Mouse (Mus musculus) inflammation-experienced regulatory T-cells, adult 6 months (primary cell): ENCODE results near the gene Ppfia3. TPM values are rescaled to one million over a fixed set of nuclear protein-coding genes. Genes with fewer than 3 reads are reported as not detected.

Experiments used
- ATAC-seq: one replicate; pipeline ENCODE4 v1.8.0; 2017
- polyA plus RNA-seq, 3 experiments: library from polyadenylated mRNA; unstranded; fragments of 100-300 nt; shearing (Covaris generic); gene quantifications; one replicate each; pipeline ENCODE4 v1.2.1; 2017

Ppfia3 gene
- polyA plus RNA-seq, 3 experiments from 2014 or later, result 0.19 to 0.60 TPM; not detected in 1

DNA sequence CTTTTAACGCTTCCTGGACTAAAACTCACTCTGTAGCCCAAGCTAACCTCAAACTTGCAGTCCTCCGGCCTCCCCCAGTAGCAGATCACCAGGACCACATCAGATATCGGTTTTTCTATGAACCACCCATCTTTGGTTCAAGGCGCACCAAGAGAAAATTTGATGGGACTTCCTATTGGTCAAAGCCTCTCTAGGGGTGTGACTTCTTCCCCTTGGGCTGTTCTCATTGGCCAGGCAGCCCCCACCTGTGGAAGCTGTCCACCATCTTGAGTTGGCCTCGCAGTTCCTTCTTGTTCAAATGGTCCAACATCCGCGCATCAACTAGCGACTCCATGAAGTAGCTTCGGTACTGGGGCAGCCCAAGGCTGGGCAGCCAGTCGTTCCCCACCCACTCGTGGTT lies 24.7 kb downstream of the Ppfia3 start:
- no peak for ATAC-seq

DNA sequence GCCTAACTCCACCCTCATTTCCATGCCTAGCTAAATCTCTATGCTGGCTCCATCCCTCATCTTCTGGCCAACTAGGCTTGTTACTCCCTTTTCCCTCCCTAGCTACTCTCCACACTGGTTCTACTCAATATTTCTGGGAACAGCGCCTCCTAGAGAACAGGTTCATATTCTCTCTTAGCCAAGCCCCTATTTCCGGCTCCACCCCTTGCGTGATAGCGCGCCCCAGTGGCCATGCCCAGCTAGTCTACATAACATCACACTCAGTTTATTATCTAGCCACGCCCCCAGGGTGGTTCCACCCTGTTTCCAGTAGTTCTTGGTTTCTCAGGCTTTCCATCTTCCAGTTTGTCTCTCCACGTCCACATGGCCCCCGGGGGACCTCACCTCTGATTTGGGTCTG lies 25.5 kb downstream of the Ppfia3 start:
- peak; percentile 84 for ATAC-seq

DNA sequence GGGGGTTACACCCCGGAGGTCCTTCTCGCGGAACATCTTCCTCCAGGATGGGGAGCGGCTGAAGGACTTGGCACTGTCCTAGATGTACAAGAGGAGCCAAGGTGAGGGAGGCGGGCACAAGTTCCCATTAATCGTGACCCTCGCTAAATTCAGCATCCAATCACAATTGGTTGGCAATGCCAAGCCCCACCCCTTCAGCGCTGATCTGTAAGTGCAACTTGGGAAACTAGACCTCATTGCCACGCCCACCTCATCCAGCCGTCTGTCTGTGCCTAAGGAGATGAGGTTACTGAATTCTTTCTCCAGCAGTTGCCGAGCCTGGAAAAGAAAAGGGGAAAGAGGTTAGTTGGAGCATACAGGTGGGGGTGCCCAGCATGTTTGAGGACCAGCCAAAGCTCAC lies 26.1 kb downstream of the Ppfia3 start:
- ATAC-seq, result no peak

DNA sequence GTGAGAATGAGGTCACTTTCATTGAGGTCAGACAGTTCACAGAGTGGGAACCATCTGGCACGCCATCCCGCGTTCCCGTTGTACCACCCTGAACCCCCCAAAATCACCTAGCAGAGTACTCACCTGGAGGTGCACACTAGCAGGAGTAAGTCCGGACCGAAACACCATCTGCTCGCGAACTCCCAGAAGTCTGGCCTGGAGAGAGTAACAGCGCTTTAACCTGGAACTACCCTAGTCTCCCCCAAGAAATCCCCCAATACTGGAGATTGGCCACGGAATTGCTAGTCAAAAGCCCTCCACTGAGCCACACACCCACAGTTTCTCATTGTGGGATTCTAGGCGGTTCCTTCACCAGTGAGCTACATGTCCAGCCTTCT lies 26.8 kb downstream of the Ppfia3 start:
- ATAC-seq, result no peak

DNA sequence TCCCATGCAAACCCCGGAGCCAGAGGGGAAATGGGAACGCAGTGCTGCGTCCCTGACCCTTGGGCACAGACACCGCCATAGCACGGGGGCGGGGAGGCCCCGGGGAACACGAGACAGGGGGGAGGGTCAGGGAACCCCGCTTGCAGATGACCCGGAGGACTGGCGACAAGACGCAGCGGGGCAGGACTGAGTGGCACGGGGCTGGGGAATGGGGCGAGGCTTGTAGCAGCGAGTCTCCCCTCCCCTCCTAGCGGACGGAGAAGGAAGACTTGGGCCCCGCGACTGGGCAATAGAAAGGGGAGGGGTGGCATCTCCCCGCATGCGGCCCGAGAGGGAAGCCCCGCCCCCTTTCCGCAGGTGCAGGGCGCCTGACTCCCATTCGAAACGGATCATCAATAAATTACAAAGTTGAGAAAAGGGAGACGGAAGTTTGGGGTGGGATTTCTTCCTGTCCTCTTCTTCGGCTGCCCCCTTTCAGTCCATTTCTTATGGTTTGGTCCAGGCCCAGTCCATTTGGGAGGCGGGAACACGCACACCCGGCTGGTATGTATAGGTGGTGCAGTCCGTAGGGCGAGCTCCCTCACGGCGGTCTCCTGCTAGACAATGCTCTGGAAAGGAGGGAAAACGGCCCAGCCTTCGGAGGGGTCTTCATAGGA lies 27.3 kb downstream of the Ppfia3 start:
- ATAC-seq, result peak; percentile 20

DNA sequence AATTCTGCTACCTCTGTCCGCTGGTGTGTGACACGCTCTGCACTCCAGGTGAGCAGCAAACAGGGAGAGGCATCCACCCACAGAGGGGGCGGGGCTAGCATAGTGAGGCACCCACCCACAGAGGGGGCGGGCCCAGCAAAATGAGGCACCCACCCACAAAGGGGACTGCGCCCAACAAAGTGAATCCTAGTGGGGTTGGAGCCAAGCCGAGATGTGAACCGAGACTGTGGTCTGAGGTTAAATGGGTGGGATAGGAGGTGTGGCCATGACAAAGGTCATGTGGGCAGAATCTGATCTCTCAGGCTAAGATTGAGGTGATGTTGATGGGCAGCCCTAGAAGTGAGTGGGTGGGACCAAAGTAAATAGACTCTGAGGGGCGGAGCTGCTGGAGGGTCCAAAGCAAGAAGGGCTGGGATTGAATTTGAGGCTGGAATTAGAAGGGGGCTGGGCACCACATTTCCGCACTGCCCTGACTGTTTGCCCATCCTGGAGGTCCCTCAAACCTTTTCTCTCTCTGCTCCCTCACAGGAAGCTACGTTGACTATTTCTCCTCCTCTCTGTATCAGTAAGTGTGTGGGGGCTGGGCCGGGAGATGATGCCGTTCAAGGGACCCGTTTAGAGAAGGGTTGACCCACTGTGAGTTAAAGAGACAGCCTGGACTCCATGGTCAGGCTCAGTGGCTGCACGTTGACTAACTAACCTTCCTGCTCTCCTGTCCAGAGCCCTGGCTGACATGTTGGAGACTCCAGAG lies 28.5 kb downstream of the Ppfia3 start:
- ATAC-seq, result no peak

DNA sequence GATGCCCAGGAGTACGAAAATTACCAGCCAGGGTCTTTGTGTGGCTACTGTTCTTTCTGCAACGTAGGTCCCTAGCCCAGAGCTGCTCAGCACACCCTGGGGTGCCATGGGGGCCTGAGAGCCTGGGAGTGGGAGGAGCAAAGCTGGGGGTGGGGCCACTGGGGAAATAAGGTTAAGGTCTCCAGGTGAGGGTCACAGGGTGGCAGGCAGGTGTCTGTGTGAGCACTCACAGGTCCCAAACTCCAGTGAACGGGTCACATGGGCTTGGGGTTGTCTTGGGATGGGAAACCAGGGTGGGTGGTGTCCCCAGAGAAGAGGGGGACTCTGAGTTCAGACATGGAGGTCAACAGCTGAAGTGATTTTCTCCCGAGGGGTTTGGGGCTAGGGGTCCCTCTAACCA lies 29.4 kb downstream of the Ppfia3 start:
- no peak for ATAC-seq

DNA sequence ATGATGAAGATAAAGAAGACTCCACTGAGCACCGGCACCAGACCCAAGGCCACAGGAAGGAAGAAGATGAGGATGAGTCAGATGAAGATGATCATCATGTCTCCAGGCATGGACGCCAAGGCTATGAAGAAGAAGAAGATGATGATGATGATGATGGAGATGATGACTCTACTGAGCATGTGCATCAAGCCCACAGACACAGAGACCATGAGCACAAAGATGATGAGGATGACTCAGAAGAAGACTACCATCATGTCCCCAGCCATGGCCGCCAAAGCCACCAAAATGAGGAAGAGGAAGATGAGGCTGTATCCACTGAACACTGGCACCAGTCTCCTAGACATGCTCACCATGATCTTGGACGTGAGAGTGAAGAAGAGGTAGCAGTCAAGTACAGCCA lies 30.5 kb downstream of the Ppfia3 start:
- no peak for ATAC-seq

DNA sequence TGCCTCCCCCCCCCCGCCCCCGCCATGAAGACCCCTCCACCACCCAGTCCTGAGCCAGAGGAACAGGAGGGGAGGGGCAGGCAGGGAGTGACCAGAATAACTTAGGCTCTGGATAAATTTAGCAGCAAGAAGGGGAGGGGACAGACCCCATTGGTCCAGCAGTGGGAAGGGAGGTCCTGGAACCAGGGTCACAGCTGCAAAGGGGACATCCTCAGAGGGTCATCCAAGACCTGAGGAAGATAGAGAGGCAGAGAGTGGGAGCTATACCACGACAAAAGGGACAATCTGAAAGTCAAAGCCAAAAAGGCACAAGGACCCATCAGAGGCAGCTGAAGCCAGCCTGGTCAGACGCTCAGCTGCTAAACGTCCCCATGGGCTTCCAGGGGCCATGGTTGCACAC lies 31.8 kb downstream of the Ppfia3 start, which contains the start of gene Hrc:
Gene Hrc (plus strand): TSS at position 235 of the 400 bp plus-strand sequence.
- no peak for ATAC-seq

DNA sequence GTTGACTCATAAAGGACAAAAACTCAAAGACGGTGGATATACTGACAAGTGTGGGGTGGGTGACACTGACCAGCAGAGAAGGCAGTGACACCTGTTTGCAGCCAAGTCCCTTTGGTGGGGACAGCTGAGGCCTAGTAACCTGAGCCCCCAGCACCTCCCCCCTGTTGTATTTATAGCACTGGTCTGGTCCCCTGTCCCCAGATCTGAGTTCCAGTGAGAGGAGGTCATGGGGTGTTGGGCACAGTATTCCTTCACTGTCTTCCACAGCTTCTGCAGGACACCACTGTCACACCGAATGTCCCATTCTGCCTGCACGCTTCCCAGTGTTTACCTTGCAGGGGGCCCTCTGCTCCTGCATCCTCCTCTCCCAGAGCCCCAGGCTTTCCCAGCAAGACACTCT lies 32.2 kb downstream of the Ppfia3 start:
- ATAC-seq, result no peak

DNA sequence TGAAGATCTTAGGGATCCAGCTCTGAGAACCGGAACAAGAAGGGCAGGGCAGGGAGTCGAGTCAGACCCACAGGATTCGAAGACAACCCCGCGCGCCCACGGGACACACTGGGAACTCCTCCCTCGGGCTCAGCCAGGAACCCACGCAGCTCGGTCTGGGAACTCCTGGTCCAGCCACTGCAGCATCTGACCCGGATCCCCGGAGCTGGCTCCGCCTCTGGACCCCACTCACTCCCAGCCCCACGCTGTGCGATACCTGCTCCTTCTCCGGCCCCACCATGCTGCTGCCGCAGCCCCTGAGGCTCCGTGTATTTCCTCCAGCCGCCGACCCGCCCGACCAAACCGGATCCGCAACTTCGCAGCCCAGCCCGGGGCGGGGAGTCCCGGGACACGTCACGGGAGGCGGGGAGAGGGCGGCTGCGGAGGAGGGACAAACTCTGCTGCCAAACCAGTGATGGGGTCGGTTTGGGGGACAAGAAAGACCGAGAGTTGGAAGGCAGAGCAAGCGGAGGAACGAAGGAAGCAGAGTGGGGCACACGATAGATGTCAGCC lies 33.3 kb downstream of the Ppfia3 start, which contains the start of gene Trpm4:
Gene Trpm4 (minus strand): TSS at position 350 of the 552 bp plus-strand sequence.
- peak; percentile 88 for ATAC-seq

DNA sequence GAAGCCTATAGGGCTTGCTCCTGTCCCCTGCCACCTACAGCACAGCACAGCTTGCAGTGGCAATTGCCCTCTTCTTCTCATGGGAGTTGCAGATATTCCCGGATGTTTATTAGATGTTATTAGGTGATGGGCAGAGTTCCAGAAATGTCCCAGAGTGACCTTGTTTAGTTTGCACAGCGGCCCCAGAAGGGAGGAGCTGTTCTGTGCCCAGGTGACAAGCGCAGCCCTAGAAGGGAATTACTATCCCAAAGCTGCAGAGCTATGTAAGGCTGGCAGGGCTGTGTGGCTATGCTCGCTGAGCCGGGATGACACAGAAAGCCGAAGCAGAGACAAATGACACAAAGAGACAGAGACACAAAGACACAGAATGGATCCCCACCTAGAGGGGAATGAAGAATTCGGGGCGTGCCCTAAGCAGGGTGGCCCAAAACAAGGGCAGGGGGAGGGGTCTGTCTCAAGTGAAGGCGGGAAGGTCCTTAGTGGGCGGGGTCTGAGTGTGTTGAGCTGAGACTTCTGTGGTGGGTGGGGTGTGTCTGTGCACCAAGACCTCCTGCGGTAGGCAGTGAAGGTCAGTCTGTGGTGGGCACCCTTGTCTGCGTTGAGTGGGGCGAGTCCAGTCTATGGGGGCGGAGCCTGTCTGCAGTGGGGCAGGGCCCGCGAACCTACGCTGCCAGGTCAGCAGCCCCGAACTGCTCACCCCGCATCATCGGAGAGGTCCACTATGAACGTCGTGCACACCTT lies 34.0 kb downstream of the Ppfia3 start:
- ATAC-seq, result peak; percentile 38

DNA sequence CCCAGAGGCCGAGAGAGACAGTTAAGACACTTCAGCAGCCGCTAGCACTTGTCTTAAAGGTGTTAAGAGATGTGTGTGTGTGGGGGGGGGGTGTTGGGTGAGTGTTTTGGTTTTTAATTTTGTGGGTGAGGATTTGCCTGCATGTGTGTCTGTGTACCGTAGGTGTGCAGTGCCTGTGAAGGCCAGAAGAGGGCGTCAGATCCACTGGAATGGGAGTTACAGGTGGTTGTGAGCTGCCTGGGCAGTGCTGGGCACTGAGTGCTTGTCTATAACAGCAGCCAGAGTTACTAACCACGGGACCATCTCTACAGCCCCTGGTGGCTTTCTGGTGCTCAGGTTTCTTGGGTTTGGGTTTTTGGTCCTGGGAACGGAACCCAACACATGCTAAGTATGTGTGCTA lies 35.3 kb downstream of the Ppfia3 start:
- ATAC-seq, result no peak

DNA sequence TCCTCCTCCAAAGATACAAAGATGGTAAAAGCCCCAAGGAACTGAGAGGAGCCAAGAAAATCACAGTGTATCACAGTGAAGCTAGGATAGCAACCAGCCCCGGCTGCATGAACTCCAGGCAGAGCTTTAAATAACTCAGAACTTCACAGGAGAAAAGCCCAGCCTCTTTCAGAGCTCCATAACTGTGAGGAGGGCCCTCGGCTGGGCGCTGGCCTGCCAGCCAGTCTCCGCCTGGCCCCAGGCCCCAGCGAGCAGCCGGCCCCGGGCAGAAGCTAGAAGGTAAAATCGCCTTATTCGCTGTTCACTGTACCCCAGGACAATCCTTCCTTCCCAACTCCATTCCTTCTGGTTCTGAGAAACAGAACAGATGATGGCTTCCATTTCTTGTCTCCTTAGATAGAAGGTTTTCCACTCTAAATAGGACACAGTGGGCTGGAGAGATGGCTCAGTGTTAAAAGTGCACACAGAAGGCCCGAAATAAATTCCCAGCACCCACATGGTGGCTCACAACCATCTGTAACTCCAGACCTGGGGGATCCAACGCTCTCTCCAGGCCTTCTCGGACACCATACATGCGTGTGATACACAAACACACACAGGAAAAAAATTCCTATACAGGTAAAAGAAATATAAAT lies 37.9 kb downstream of the Ppfia3 start:
- no peak for ATAC-seq

DNA sequence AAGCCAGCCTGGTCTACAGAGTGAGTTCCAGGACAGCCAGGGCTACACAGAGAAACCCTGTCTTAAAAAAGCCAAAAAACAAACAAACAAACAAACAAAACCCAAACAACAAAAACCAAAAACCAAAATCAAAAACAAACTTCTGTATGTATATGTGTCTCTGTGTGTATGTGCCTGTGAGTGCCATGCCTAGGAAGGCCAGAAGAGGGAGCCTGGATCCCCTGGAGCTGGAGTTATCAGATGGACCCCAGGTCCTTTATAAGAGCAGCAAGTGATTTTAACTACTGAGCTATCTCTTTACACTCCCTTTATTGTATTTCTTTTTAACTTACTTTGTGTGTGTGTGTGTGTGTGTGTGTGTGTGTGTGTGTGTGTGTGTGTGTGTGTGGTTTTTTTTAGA lies 41.0 kb downstream of the Ppfia3 start:
- no peak for ATAC-seq

DNA sequence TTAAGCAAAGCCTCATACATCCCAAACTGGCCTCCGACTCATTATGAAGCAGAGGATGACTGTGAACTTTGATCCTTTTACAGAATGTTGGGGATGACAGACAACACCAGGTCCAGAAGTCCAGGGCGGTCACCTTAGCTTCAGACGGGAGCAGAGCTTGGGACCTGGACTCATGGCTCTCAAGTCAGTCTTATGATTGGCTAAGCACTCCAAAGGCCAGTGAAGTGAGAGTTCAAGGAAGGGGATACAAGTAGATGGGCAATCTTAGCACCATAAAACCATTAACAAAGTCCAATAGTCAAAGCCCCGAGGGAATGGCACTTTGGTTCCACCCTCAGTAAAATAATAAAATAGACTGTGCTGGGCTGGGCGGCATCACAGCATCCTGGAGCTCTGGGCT lies 43.8 kb downstream of the Ppfia3 start:
- ATAC-seq, result no peak

DNA sequence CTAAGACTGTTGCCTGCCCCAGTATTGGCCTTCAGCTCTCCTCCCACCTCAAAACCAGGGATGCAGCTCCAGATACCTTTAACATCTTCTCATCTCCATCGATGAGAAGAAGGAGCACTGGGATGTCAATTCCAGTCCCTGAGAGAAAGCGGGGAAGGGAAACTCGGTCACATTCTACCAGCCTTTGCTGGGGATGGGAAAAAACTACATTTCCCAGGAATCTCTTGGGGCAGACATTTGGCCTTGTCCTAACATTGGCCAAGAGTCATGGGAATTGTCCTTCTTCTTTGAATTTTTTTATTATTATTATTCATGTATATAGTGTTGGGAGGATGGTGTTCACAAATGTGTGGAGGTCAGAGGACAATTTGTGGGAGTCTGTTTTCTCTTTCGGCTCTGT lies 44.6 kb downstream of the Ppfia3 start:
- ATAC-seq, result no peak

DNA sequence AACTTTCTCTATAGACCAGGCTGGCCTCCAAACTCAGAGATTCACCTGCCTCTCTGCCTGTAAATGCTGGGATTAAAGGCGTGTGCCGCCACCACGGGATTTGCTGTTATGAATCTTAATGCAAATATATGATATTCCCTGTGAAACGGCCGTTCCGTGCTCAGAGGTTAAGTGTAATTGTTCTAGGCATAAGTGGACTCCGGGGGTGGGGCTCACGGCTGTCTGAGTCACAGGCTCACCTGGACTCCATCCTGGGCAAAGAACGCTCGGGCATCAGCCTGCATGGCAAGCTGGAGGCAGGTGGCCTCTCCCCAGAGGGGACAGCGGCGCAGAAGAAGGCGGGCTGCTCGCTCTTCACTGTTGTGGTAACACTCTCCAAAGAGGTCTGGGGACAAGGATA lies 50.3 kb downstream of the Ppfia3 start:
- no peak for ATAC-seq

DNA sequence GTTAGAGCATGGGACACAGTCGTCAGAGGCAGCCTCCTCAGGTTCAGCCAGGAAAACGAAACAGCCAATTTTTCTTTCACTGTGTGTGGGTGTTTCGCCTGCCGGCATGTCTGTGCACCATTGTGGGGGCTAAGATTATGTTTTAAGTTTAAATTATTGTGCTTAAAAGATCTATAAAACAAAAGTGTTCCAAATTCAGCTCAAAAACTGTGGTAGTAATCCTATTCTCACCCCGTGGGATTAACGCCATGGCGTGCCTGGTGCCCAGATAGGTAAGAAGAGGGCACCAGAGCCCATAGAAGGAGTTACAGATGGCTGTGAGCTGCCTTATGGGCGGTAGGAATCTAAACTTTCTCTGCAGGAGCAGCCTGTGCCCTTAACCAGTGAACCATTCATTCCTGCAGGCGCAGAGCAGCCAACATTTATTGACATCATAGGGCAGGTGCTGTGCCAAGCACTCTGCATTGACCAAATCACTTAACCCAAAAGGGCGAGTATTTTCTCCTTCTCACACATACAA lies 51.6 kb downstream of the Ppfia3 start:
- ATAC-seq, result no peak

DNA sequence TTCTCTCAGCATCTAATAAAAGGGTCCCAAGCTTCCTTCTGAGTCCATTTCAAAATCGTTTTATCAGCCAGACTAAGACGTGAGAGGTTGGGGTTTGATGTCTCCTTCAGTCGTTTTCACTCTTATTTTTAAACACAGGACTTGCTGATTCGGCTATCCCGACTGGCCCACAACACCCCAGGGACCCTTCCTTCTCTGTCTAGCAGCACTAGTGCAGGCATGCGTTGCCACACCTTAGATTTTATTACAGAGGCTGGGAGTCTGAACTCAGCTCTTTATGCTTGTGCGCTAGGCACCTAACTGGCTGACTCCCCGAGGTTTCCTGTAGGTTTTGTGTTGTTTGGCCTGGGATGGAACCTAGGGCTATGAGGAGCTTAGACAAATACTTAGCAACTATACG lies 53.3 kb downstream of the Ppfia3 start:
- ATAC-seq, result no peak

DNA sequence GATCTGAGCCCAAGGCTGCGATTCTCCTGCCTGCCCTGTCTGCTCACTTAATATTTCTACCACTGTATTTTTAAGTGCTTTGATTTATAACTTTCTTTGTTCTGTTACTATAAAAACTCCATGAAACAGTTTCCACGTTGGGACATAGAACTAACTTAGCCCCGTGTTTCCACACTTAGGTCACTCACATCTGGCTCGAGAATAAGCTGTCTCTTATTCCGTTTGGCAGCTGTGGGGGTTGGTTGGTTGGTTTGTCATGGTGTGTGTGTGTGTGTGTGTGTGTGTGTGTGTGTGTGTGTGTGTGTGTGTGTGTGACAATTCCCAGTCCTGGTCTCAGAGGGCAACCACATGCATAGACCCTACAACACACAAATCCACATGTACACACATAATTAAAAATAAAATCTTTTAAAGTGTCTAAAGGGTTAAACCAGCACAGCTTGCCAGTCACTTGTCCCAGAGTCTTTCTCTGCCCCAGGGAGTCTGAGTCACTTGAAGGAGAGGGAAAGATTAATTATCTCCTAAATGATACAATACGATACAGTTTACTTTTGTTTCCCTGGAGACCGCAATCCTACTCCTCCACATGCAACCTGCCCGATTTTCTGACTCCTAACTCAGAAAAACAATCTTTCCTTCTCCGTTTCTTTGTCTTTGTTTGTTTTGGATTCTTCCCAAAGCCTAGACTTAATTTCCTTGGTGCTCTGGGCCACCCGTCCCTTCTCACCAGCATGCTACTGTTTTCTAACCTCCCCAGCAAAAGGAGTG lies 53.9 kb downstream of the Ppfia3 start:
- ATAC-seq, result no peak

DNA sequence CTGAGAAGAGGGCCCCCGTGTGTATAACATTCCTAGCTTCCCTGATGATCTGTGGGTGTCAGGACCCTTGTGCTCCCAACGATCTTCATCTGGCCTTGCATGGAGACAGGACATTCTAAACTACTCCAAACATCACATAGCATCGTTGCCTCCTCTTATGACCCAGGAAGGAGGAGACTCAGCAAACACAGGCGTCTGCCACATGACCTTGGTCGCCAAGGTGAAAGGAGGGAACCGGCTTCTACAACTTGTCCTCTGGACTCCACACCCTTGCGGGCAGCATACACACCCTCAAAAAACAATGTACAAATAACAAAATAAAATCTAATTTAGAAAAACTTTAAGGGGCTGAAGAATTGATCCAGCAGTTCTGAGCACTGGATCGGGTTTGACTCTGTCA lies 54.8 kb downstream of the Ppfia3 start:
- no peak for ATAC-seq
